Mouse (Mus musculus): ENCODE measurements around the gene Fibp.

- TF ChIP-seq CTCF (IDR thresholded peaks at IDR 0.05), result peak; percentile 35
- no peak for TF ChIP-seq EP300 (IDR thresholded peaks at IDR 0.05)
These were observed 30.0 kb downstream of the Fibp start, which contains the start of gene Cfl1 for GRCm38 (mm10) chr19:5490313-5490897.
